Mouse (Mus musculus): Measurements from ENCODE around the gene Mapt.
"Not testable (repeated sequence)": the region's sequence is repeated elsewhere in the genome, so short reads cannot be mapped to it uniquely, and the experiment has no call there.

DNA sequence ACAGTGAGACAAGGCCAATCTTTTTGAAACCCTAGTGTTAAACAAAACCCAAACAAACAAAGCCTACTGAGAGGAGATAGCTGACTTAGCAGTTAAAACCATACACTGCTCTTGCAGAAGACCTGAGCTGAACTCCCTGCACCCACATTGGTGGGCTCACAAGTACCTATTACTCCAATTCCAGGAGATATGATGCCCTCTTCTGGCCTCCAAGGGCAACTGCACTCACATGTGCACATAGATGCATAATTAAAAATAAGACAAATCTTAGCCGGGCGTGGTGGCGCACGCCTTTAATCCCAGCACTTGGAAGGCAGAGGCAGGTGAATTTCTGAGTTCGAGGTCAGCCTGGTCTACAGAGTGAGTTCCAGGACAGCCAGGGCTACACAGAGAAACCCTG is 17.1 kb upstream of the Mapt start:
- not testable (repeated sequence) for TF ChIP-seq CTCF (IDR thresholded peaks at IDR 0.05; ENCODE audit: borderline replicate concordance, control insufficient read depth, extremely low read depth, insufficient read depth, low read length, poor library complexity); POLR2A (IDR thresholded peaks at IDR 0.05; ENCODE audit: control insufficient read depth, extremely low read depth, insufficient read depth, low read length, poor library complexity)

Data from thymus, adult 2 months (tissue).